Mouse (Mus musculus) spleen, adult 12 weeks (tissue): Measurements from ENCODE around the gene Gm26602.

ENCODE experiments used
- DNase-seq: peaks from one replicate; pipeline ENCODE4 v3.0.0; 2022; ENCODE audit warnings: low spot score

The Gm26602 gene

GRCm38 (mm10) chr10:79933145-79933679, 22.6 kb downstream of the Gm26602 start:
- no peak for DNase-seq

DNA sequence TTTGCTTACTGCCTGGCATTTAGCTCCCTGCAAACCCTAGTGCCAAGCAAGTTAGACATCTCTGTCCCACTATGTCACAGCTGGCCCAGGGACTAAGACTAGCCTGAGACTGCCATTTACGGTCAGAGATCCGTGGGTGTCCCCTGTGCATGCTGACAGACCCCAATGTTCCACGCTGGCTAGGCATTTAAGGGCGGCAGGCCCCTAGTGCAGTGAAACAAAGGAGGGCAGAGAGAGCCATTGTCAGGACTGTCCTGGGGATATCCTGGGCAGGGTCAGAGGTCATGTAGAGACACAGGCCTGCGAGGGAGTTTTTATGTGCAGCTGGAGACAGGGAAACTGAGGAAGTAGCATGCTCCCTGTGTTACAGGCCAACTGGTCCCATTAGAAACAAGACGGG, 23.2 kb downstream of the Gm26602 start:
- DNase-seq: no peak

GRCm38 (mm10) chr10:79934272-79934721, 23.6 kb downstream of the Gm26602 start:
- DNase-seq: no peak

DNA sequence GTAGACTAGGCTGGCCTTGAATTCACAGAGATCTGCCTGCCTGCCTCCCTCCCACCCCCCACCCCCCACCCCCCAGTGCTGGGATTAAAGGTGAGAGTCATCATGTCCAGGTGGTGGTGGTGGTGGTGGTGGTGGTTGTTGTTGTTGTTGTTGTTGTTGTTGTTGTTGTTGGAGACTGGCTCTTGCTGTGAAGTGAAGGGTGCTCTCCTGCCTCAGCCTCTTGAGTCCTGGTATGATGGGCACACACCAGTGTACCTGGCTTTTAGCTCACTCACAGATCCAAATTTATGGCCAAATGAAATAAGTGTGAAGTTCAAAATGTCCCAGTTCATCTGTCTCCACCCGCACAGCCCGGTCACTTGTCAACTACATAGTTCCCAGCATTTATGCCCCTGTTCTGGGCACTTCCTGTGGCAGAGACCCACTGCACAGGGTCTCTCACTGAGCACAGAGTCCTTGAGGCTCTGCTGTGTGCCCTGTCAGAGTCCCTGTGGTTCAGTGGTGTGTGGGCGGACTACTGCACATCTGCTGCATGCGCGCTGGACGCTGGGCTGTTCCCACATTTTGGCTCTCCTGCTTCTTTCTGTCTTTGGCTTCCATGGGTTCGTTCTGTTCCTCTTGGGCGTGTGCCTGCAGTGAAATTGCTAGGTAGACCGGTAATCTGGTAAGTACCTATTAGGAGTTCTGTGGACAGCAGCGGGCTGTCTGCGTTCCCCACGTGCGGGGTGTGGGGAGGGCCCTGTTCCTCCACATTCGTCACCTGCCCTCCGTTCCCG, 24.3 kb downstream of the Gm26602 start:
- DNase-seq: no peak

GRCm38 (mm10) chr10:79936284-79936910, 25.7 kb downstream of the Gm26602 start:
- no peak for DNase-seq

- peak; percentile 82 for DNase-seq
Measured at GRCm38 (mm10) chr10:79936911-79937441, 26.3 kb downstream of the Gm26602 start.

- no peak for DNase-seq
Measured at GRCm38 (mm10) chr10:79937775-79938526, 27.3 kb downstream of the Gm26602 start.

DNA sequence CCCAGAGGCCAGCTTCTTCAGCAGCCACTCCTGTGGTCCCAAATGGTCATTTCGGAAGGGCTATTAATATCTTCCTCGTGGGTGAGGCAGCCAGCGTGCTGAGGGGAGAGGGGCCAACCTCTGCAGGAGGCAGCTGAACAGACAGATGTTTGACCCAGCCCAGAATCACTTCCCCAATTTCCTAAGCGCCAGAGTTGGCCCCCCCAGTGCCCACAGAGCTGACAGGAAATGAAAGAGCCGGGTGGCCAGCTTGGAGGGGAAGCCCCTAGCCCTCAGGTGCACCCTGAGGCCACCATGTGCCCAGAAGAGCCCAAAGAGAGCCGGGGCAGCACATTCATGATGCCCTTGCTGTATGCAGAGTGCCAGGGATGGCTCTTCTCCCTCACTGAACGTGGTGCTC, 30.1 kb downstream of the Gm26602 start:
- peak; percentile 64 for DNase-seq

DNA sequence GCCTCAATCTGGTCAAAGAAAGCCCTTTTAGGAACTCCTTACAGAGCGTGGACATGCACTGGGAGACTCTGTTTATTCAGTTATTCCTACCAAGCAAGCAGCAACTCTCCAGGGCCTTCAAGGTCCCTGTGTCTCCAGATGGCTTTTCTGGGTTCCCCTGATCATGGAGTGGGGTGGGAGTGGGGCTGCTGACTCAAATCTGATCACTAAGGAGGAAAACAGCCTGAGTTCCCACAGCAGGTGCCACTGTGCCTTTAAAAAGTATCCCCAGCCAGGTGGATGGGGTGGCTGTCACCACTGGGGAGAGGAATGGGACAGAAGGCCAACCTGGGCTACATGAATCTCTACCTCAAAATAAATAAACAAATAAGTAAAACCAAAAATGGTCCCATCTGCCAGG, 32.3 kb downstream of the Gm26602 start:
- no peak for DNase-seq

- no peak for DNase-seq
Measured at GRCm38 (mm10) chr10:79943471-79943901, 32.8 kb downstream of the Gm26602 start.

DNA sequence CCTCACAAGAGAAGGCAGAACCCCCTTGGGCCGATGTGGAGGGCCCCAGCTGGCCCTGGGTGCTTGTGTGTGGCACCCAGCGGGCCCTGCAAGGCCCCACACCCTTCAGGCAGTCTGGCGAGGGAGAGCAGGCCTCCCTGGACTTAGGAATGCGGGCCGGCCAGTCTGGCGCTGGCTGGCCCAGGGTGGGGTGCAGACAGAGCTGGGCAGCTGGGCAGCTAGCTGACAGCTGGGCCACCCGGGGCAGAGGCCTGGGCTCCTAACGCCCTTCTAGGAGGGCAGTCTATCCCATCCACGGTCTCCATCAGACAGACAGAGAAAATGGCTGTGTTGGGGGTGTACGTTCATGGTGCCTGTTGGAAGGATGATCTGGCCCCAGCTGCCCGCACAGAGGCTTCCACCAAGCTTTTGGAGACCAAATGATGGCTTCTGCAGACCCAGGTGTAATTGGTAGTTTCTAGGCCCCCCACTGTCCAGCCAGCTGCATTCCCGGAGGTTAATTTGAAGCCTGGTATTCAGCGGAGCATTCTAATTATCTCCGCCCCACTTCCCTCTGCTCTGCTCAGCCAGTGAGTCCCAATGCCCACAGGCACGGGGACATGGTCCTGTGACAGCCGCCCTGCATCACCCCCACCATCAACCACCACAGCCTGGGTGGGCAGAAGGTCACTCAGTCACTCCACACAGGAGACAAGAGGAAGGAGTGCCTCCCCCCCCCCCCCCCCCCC, 35.0 kb downstream of the Gm26602 start:
- no peak for DNase-seq

GRCm38 (mm10) chr10:79946752-79947322, 36.2 kb downstream of the Gm26602 start:
- DNase-seq: no peak

GRCm38 (mm10) chr10:79947502-79947901, 36.8 kb downstream of the Gm26602 start:
- no peak for DNase-seq

GRCm38 (mm10) chr10:79949873-79950272, 39.2 kb downstream of the Gm26602 start:
- DNase-seq: no peak

- no peak for DNase-seq
Measured at GRCm38 (mm10) chr10:79950661-79951060, 40.0 kb downstream of the Gm26602 start.

GRCm38 (mm10) chr10:79953946-79954345, 43.3 kb downstream of the Gm26602 start:
- no peak for DNase-seq

DNA sequence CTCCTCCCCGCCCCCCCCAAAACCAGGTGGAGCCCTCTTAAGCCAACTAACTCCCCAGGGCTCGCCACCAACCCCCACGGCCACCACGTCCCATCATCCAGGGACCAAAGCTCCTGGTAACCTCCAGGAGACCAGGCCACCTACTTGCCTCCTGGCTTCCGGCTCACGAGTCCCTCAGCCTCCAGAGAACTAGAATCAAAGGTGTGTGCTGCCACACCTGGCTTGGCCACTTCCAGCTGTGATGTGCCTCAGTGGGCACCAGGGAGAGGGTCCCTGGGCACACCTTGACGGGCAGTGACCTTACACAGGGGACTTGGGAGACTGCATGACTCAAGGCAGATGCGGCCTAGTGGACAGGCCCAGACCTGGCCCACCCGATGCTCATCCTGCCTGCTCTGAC, 45.0 kb downstream of the Gm26602 start:
- no peak for DNase-seq

- DNase-seq: no peak
Measured at GRCm38 (mm10) chr10:79956643-79957154, 46.0 kb downstream of the Gm26602 start.

DNA sequence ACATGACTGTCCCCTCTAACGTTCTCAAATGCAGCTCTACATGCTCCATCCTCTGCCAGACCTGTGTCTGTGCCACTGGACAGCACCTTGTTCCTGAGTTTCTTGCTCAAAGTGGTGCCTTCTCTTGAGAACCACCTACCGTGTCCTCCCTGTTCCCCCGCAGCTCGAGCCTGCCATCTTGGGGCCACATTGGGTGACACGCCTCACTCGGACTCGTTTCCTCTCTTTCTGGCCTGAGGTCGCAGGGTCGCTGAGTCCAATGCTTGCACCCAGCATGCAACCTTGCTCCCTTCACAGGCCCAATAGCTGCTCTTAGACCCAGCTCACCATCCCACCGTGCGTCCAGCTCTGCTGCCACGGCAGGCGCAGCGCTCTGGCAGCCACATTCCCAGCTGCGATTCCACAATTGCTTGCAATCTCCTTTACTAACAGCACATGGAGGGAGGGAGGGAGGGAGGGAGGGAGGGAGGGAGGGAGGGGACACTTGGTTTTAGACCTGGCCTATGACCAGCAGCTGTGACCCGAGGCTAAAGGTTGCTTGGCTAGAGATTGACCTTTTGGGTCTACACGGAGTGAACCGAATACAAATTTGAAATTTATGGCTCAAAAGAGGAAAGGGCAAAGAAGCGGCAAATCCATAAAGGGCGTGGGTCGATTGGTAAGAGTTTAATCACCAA, 47.6 kb downstream of the Gm26602 start:
- peak; percentile 58 for DNase-seq

DNA sequence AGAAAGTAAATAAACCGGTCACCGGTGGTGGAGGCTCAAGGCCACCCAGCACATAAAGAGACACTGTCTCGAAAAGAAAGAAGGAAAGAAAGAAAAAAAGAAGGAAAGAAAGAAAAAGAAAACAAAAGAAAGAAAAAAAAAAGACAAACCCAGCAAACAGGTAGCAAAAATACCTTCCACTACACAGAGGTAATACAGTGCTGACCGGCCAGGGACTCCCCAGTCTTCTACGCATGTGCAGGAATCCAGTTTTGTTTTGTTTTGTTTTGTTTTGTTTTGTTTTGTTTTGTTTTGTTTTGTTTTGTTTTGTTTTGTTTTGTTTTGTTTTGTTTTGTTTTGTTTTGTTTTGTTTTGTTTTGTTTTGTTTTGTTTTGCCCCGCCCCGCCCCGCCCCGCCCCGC, 48.8 kb downstream of the Gm26602 start:
- peak; percentile 26 for DNase-seq
